Mouse (Mus musculus): ENCODE measurements around the gene Ankrd22. TPM values are rescaled to one million over a fixed set of nuclear protein-coding genes. Genes with fewer than 3 reads are reported as not detected.

The Ankrd22 gene
- polyA plus RNA-seq, 1 experiment from 2014 or later = not detected

- Histone ChIP-seq H3K4me3 (no peak overlapping the region), H3K4me2 (no peak overlapping the region), H3K9me3 (replicated peaks) (no peaks in the 10 kb centered on the region), H3K27ac (no peak overlapping the region), H3K27me3 (peaks cover 5% of the 10 kb centered on the region; the same call in 1 of the 2 replicates), H3K4me1 (no peaks in the 10 kb centered on the region), H3K36me3 (ENCODE audit: poor library complexity, severe bottlenecking) (no peaks in the 10 kb centered on the region), H3K9ac (no peak overlapping the region)
- 100% methylated on average over 1 of the region's 1 CpGs for WGBS
- no peak for ATAC-seq
Observed at GRCm38 (mm10) chr19:34198066-34198465, 32.2 kb upstream of the Ankrd22 start.

DNA sequence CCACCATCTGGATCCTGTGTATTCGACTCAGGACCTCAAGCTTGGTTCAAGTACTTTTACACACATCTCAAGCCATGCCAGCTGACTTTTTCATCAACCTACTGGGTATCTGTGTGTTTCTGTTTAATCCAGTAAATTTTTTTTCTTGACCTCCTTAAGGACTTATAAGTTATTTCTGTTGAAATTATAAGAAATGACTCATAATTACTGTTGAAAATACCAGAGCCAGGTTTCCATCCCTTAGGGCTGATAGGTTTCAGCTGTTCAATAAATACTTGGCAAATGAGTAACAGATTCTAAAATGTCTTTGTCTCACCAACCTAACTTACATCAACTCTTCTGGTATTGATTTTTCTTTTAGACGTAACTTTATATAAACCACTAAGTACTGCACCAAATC is 29.2 kb upstream of the Ankrd22 start:
- Histone ChIP-seq H3K27me3 (peaks cover 9% of the 10 kb centered on the region; the same call in 1 of the 2 replicates), H3K4me1 (no peaks in the 10 kb centered on the region), H3K27ac (no peak overlapping the region), H3K9me3 (replicated peaks) (no peaks in the 10 kb centered on the region), H3K4me2 (no peak overlapping the region), H3K36me3 (ENCODE audit: poor library complexity, severe bottlenecking) (no peaks in the 10 kb centered on the region), H3K9ac (no peak overlapping the region), H3K4me3 (no peak overlapping the region)
- ATAC-seq = no peak
- 84% methylated on average over 2 of the region's 2 CpGs for WGBS

DNA sequence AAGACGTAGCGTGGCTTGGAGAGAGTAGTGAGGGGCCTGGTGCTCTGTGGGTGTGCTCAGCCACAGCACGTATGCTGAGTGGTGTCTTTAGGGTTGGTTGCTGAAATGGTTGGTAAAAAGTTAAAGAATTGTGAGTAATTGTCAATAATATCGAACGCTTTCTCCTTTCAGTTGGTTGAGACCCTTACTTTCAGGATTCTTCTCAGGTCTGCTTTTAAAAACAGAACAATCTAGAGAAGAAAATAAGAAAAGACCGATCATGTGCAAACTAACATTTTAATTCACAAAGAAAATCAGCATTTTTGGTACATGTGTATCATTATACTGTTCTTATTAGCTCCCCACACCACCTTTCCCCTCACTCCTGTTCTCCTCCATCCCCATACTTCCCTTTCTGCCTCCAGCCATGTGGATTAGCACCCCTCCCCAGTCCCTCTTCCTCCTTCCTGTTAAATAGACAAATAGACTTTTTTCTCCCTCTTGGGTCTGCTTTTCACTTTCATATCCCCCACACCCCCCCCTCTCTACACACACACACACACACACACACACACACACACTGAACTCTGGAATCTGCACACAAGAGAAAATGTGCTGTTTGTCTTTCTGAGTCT is 28.4 kb upstream of the Ankrd22 start:
- Histone ChIP-seq H3K4me2 (no peak overlapping the region), H3K4me1 (no peaks in the 10 kb centered on the region), H3K36me3 (ENCODE audit: poor library complexity, severe bottlenecking) (no peaks in the 10 kb centered on the region), H3K9ac (no peak overlapping the region), H3K27ac (no peak overlapping the region), H3K9me3 (replicated peaks) (no peaks in the 10 kb centered on the region), H3K27me3 (peaks cover 9% of the 10 kb centered on the region; the same call in 1 of the 2 replicates), H3K4me3 (no peak overlapping the region)
- ATAC-seq = no peak
- 88% methylated on average over 6 of the region's 6 CpGs for WGBS

GRCm38 (mm10) chr19:34193683-34194082 is 27.8 kb upstream of the Ankrd22 start:
- no peak overlapping the region for H3K9ac ChIP-seq
- H3K27ac ChIP-seq = no peak overlapping the region
- H3K4me3 ChIP-seq = peak overlapping the region; percentile 57; the same call in 1 of the 2 replicates
- ATAC-seq = no peak
- no peaks in the 10 kb centered on the region for H3K4me1 ChIP-seq
- WGBS = 59% methylated on average over 9 of the region's 9 CpGs
- H3K4me2 ChIP-seq = peak overlapping the region; percentile 78
- H3K27me3 ChIP-seq = peaks cover 9% of the 10 kb centered on the region; the same call in 1 of the 2 replicates
- H3K9me3 ChIP-seq (replicated peaks) = no peaks in the 10 kb centered on the region
- no peaks in the 10 kb centered on the region for H3K36me3 ChIP-seq (ENCODE audit: poor library complexity, severe bottlenecking)

GRCm38 (mm10) chr19:34193149-34193548 is 27.3 kb upstream of the Ankrd22 start:
- H3K4me3 ChIP-seq = peak overlapping the region; percentile 57
- ATAC-seq = no peak
- no peaks in the 10 kb centered on the region for H3K9me3 ChIP-seq (replicated peaks)
- peak overlapping the region; percentile 66; the same call in 1 of the 2 replicates for H3K9ac ChIP-seq
- whole genome bisulfite sequencing = 13% methylated on average over 9 of the region's 9 CpGs
- H3K27me3 ChIP-seq = peaks cover 9% of the 10 kb centered on the region; the same call in 1 of the 2 replicates
- no peaks in the 10 kb centered on the region for H3K36me3 ChIP-seq (ENCODE audit: poor library complexity, severe bottlenecking)
- no peak overlapping the region for H3K27ac ChIP-seq
- peak overlapping the region; percentile 78 for H3K4me2 ChIP-seq
- no peaks in the 10 kb centered on the region for H3K4me1 ChIP-seq

GRCm38 (mm10) chr19:34192008-34192963 is 26.4 kb upstream of the Ankrd22 start, which contains the start of gene Stambpl1:
TSS of gene Stambpl1 (plus strand) at chr19:34192229.
- Histone ChIP-seq H3K27ac (no peak within 1 kb of the TSS), H3K9me3 (replicated peaks) (no peaks in the 10 kb centered on the region), H3K4me1 (no peaks in the 10 kb centered on the region), H3K4me2 (peak within 1 kb of the TSS; percentile 78), H3K27me3 (peaks cover 9% of the 10 kb centered on the region; the same call in 1 of the 2 replicates), H3K4me3 (peak within 1 kb of the TSS; percentile 57), H3K9ac (peak within 1 kb of the TSS; percentile 66), H3K36me3 (ENCODE audit: poor library complexity, severe bottlenecking) (no peaks in the 10 kb centered on the region)
- under 1% methylated on average over 58 of the region's 62 CpGs for WGBS
- ATAC-seq = peak; percentile 88

GRCm38 (mm10) chr19:34191645-34192007 is 25.8 kb upstream of the Ankrd22 start:
- Histone ChIP-seq H3K4me2 (peak overlapping the region; percentile 78), H3K4me3 (peak overlapping the region; percentile 57), H3K36me3 (ENCODE audit: poor library complexity, severe bottlenecking) (no peaks in the 10 kb centered on the region), H3K27ac (no peak overlapping the region), H3K27me3 (peaks cover 9% of the 10 kb centered on the region; the same call in 1 of the 2 replicates), H3K9me3 (replicated peaks) (no peaks in the 10 kb centered on the region), H3K9ac (no peak overlapping the region; the same call in 1 of the 2 replicates), H3K4me1 (no peaks in the 10 kb centered on the region)
- ATAC-seq = peak; percentile 39
- WGBS = 21% methylated on average over 10 of the region's 10 CpGs

DNA sequence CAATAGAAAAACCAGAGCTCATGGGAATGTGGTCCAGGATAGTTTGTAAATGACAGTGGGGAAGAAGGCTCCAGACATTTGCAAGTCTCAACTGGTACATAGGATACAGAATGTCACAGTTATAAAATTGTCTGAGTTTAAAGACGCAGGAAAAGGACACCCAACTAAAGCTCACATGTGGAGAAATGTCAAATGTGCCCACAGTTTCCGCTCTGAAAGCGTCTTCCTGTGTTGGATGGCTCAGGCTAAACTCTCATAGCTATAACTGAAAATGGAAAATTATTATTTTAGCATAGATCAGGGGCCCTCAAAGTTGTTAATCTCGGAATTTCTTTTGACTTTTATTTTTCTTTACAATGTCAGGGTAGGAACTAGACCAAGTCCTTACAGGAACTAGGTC is 21.0 kb upstream of the Ankrd22 start:
- WGBS = 95% methylated on average over 4 of the region's 4 CpGs
- H3K36me3 ChIP-seq (ENCODE audit: poor library complexity, severe bottlenecking) = no peaks in the 10 kb centered on the region
- no peaks in the 10 kb centered on the region for H3K9me3 ChIP-seq (replicated peaks)
- no peak overlapping the region for H3K27ac ChIP-seq
- H3K27me3 ChIP-seq = 0 out of 2 replicates have a peak, but pooled peaks cover 4% of the 10 kb centered on the region
- ATAC-seq = no peak
- H3K4me3 ChIP-seq = no peak overlapping the region
- H3K4me2 ChIP-seq = no peak overlapping the region
- H3K9ac ChIP-seq = no peak overlapping the region
- H3K4me1 ChIP-seq = no peaks in the 10 kb centered on the region

DNA sequence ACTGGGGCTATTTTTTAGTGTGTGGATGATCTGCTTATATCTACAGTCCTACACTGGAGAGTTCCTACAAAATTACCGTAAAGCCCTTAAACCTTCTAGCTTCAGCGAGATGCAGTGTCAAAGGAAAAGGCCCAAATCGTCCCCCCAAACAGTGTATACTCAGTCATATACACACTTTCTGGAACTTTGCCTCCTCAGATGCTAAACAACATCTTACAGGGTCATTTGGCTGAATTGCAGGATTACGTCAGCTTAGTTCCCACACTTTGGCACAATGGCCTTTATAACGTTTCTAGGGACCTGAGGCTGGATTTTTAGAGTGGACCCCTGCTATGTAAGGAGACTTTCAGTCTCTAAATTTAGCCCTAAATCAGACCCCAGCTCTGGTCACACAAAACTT is 16.6 kb upstream of the Ankrd22 start:
- H3K27ac ChIP-seq = no peak overlapping the region
- H3K4me1 ChIP-seq = no peaks in the 10 kb centered on the region
- H3K9me3 ChIP-seq (replicated peaks) = no peaks in the 10 kb centered on the region
- ATAC-seq = no peak; the same call in 1 of the 2 replicates
- no peak overlapping the region for H3K4me2 ChIP-seq
- no peak overlapping the region for H3K4me3 ChIP-seq
- H3K36me3 ChIP-seq (ENCODE audit: poor library complexity, severe bottlenecking) = no peaks in the 10 kb centered on the region
- H3K27me3 ChIP-seq = no peaks in the 10 kb centered on the region
- no peak overlapping the region for H3K9ac ChIP-seq
- 58% methylated on average over 5 of the region's 5 CpGs for WGBS

DNA sequence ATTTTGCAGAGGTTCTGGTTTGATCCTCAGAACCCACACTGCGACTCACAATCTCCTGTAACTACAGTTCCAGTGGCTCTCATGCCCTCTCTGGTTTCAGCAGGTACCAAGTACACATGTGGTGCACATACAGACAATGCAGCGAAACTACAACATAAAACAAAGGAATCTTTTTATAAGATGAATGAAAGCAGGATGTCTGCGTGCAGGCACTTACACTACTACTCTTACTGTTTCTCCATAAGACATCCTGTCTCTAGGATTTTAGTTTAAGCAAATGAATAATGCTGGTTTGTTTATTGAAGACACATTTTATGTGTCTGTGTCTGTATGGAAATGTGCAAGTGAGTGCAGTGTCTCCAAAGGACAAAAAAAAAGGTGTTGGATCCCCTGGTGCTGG is 15.4 kb upstream of the Ankrd22 start:
- no peaks in the 10 kb centered on the region for H3K4me1 ChIP-seq
- ATAC-seq = no peak
- WGBS = 82% methylated on average over 3 of the region's 3 CpGs
- no peak overlapping the region for H3K9ac ChIP-seq
- H3K4me3 ChIP-seq = no peak overlapping the region
- no peaks in the 10 kb centered on the region for H3K9me3 ChIP-seq (replicated peaks)
- no peak overlapping the region for H3K4me2 ChIP-seq
- H3K27ac ChIP-seq = no peak overlapping the region
- no peaks in the 10 kb centered on the region for H3K27me3 ChIP-seq
- H3K36me3 ChIP-seq (ENCODE audit: poor library complexity, severe bottlenecking) = no peaks in the 10 kb centered on the region

DNA sequence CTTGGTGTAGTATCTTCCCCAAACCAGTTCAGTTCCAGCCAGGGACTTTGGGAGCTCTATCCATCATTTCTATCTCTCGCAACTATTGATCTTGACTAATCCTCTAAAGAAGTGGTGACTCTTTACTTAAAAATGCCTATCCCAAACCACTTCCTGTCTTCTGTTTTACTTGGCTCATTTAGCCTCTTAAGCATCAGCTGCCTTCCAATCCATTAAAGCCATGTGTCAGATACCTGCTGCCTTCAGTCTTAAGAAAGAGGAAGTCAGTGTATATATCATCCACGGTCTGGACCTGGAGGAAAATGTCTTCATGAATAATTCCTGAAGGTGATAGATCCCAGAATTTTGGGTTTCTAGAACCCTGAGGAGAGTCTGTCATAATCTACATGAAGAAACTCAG is 14.5 kb upstream of the Ankrd22 start:
- Histone ChIP-seq H3K27ac (no peak overlapping the region), H3K27me3 (no peaks in the 10 kb centered on the region), H3K4me2 (no peak overlapping the region), H3K4me1 (no peaks in the 10 kb centered on the region), H3K4me3 (no peak overlapping the region), H3K36me3 (ENCODE audit: poor library complexity, severe bottlenecking) (no peaks in the 10 kb centered on the region), H3K9me3 (replicated peaks) (no peaks in the 10 kb centered on the region), H3K9ac (no peak overlapping the region)
- no peak for ATAC-seq
- 91% methylated on average over 2 of the region's 2 CpGs for WGBS

GRCm38 (mm10) chr19:34179136-34179535 is 13.3 kb upstream of the Ankrd22 start:
- ATAC-seq = no peak
- 93% methylated on average over 4 of the region's 4 CpGs for WGBS
- no peaks in the 10 kb centered on the region for H3K27me3 ChIP-seq
- H3K4me3 ChIP-seq = no peak overlapping the region
- H3K9me3 ChIP-seq (replicated peaks) = no peaks in the 10 kb centered on the region
- no peaks in the 10 kb centered on the region for H3K36me3 ChIP-seq (ENCODE audit: poor library complexity, severe bottlenecking)
- H3K4me1 ChIP-seq = no peaks in the 10 kb centered on the region
- H3K27ac ChIP-seq = no peak overlapping the region
- H3K9ac ChIP-seq = no peak overlapping the region
- no peak overlapping the region for H3K4me2 ChIP-seq
